Mouse (Mus musculus): ENCODE measurements around the gene Bri3.

Gene Bri3

GRCm38 (mm10) chr5:144234222-144234621 lies 10.0 kb upstream of the Bri3 start:
- no peak for DNase-seq (ENCODE audit: low spot score in 2 of 2)

GRCm38 (mm10) chr5:144234714-144235113 lies 9.5 kb upstream of the Bri3 start:
- no peak for DNase-seq (ENCODE audit: low spot score in 2 of 2)

GRCm38 (mm10) chr5:144238969-144239368 lies 5.3 kb upstream of the Bri3 start:
- no peak for DNase-seq (ENCODE audit: low spot score in 2 of 2)

DNA sequence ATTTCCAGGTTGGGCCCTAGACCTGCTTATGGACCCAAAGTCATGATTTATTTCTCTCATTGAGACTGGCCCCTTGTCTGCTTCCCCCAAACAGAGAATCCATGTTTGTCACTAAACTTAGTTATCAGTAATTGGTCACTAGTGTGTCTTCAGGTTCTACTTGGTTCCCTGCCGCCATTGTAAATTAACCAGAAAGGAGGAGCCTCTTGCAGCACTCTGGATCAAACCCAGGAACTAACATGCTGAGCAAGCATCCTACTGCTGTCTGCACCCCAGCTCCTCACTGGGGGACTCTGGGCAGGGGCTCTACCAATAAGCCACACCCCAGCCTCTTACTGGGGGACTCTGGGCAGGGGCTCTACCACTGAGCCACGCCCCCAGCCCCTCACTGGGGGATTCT lies 1.4 kb downstream of the Bri3 start:
- no peak for DNase-seq (ENCODE audit: low spot score in 2 of 2)

- no peak for DNase-seq (ENCODE audit: low spot score in 2 of 2)
Measured at GRCm38 (mm10) chr5:144246669-144247068, 2.4 kb downstream of the Bri3 start.

GRCm38 (mm10) chr5:144247307-144247706 lies 3.1 kb downstream of the Bri3 start:
- no peak for DNase-seq (ENCODE audit: low spot score in 2 of 2)

DNA sequence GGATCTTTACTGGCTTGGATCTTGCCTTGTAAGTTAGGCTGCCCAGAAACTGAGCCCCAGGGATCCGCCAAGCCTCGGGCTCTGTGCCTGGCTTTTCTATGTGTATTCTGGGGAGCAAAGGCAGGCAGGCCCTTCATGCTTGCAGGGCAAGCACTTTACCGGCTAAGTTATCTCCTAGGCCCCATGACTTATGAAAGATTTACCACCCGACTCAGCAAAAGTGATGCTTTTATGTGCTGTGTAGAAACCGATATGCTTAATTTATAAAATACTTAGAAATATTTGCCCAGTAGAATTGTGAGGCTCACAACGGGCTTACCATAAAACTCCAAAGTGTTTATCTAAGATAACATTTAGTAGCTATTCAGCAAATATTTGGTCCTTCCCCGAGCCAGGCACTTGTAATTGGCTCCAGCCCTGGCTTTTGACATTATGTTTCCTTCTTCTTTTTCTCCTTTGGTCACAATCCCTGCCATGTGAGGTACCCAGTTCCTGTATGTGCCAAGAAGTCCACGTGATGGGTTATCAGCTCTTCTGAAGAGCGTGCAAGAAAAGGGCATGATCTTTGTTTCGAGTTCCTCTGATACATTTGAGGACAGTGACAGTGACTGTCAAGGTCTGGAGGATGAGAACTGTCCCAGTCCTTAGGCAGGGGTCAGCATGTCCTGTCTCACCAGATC lies 3.8 kb downstream of the Bri3 start:
- no peak for DNase-seq (ENCODE audit: low spot score in 2 of 2)

DNA sequence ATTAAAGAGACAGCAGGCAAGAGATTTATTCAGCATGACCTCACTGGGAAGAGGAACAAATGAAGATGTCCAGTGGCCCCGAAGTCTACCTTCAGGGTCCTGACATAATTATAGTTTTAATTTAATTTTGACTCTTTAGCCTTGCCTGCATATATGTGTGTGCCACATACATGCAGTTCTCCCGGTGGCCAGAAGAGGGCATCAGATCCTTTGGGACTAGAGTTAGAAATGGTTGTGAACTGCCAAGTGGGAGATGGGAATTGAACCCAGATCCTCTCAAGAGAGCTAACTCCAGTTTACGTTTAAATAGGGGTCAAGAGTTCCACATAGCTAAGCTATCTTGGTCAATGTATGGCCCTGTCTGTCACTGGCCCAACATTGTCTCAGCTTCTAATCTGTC lies 5.6 kb downstream of the Bri3 start:
- no peak for DNase-seq (ENCODE audit: low spot score in 2 of 2)

GRCm38 (mm10) chr5:144251876-144252577 lies 7.8 kb downstream of the Bri3 start:
- DNase-seq (ENCODE audit: low spot score in 2 of 2), result no peak

- no peak for DNase-seq (ENCODE audit: low spot score in 2 of 2)
Measured at GRCm38 (mm10) chr5:144253212-144253611, 9.0 kb downstream of the Bri3 start.

- no peak for DNase-seq (ENCODE audit: low spot score in 2 of 2)
Measured at GRCm38 (mm10) chr5:144254122-144254810, 10.0 kb downstream of the Bri3 start.

DNA sequence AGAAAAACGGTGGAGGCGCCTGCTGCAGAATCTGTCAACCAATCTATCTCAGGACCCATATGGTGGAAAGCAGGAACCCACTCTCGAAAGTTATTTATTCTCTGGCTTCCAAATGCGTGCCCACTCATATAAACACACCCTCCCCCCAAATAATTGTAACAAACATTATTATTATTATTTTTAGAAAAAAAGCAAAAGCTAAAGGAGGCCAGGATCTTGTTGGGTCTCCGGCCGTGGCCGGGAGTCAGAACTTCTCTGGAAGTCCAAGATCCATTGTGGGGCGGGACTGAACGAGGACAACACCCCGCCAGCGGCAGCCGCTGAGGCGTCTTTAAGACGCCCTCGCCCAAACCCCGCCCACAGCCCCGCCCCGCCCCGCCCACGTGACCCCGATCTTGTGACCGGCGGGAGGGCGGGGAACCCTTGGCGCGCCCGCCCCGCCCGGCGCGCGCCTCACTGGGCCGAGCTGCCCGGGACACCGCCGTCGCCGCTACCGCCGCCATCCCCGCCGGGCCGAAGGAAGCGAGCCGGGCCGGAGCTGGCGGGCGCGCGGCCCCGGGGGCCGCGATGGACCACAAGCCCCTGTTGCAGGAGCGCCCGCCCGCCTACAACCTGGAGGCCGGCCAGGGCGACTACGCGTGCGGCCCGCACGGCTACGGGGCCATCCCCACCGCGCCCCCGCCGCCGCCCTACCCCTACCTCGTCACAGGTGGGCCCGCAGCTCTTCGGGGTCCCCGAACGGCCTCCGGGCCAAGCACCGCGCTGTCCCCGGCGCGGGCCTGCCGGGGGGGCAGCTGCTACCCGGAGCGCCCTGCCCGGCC lies 10.8 kb downstream of the Bri3 start:
- peak; percentile 49 to 79 for DNase-seq (ENCODE audit: low spot score in 2 of 2)

DNA sequence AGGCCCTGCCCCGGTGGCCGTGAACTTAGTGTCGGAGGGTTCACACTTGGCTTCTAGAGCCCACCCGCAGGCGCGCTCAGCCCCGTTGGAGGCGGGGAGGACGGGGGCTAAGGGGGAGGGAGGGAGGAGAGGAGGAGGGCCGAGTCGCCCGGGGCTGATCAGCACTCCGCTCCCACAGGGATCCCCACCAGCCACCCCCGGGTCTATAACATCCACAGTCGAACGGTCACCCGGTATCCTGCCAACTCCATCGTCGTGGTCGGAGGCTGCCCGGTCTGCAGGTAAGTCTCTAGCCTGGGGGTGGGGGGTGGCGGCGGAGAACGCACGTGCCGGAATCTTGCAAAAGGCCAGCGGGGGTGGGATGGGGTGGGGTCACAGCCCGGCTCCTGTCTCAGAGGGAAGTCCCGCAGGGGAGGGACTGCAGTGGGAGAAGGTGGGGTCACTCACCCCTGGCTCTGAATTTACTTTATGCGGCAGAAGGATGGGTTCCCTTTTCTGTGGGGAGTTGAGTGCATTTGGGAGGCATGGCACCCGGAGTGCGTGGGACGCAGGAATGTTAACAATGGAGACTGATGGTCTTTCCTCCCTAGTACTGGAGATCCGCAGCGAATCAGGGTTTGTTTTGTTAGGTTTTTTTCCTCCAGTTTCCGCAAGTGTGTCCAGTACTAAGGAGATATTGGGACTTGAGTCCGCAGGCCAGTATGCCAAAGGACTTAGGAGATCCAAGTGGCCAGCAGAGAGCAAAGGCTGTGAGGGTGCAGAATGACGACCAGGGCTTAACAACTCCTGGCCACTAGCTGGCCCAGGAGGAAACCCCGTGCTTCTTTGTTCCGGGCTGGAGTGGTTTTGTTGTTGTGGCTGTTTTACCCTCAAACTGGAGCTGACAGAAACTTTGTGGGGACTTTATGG lies 11.6 kb downstream of the Bri3 start:
- DNase-seq (ENCODE audit: low spot score in 2 of 2), result peak in 1 of 2 experiments; percentile 31

GRCm38 (mm10) chr5:144256541-144256870 lies 12.3 kb downstream of the Bri3 start:
- no peak for DNase-seq (ENCODE audit: low spot score in 2 of 2)

DNA sequence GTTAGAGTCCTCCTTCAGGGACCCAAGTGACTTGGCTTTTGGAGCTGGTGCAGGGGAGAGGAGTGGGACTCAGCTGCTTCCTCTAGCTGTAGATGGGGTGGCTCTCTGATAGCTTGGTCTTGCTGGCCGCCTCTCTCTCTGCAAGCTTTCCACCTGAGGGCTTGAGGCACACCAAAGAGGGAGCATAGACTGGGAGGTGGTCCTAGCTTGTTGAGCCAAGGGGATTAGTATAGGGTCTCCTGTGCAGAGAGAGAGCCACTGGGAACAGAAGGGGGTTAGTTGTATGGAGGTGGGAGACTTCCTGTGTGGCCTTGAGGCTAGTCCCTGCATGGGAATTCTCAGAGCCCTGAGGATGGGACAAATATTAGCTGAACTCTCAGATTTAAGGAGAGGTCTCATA lies 12.7 kb downstream of the Bri3 start:
- DNase-seq (ENCODE audit: low spot score in 2 of 2), result no peak

DNA sequence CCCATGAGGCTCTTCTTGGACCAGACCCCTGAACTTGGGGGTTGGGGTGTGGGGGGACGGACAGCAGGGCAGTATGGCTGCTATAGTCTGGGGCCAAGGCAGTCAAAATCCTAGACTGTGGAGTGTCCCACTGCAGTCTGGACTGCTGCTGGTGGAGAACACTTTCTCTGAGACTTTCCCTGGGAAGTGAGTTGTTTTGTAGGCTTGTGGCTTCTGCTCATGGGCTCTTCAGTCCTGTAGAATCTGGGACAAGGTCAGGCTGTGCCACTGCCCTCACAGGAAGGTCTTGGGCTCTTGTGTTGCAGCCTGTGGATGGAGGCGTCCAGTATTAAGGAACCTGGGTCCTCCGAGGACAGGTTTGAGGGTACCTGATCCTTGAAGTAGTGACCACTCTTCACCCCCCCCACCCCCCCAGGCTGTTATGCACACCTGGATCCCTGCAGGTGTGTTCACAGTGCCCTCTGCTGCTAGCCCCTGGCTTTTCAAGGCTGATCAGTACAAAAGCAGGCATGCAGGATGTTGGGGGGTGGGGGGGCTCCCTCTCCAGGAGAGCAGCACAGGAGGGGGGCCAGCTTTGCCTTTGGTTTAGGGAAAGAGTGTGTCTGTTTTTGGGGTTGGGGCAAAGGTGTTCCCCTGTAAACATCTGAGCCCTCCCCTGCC lies 13.3 kb downstream of the Bri3 start:
- no peak for DNase-seq (ENCODE audit: low spot score in 2 of 2)

GRCm38 (mm10) chr5:144258131-144258611 lies 13.9 kb downstream of the Bri3 start:
- DNase-seq (ENCODE audit: low spot score in 2 of 2), result no peak

- no peak for DNase-seq (ENCODE audit: low spot score in 2 of 2)
Measured at GRCm38 (mm10) chr5:144258687-144259086, 14.4 kb downstream of the Bri3 start.

DNA sequence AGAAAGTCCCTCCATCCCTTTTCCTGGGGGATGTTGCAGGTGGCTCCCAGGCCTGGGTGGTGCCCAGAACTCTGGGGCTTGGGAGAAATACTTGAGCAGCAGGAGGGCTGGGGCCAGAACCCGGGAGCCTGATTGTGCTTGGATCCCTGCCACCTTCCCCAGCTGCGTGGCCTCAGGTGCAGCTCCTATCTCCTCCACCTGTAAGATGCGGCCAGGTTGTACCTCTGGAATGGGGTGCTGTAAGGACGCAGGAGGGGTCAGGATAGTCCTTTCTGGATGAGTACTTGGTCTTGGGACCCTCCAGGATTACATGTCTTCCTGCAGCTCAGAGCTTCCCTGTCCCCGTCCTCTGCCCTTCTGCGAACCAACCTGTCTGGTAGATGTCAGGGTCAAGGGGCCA lies 15.0 kb downstream of the Bri3 start:
- DNase-seq (ENCODE audit: low spot score in 2 of 2), result no peak

- no peak for DNase-seq (ENCODE audit: low spot score in 2 of 2)
Measured at GRCm38 (mm10) chr5:144260464-144260863, 16.2 kb downstream of the Bri3 start.
